Mouse (Mus musculus) heart, adult 2 months (tissue): ENCODE measurements around the gene Anapc2. TPM values are rescaled to one million over a fixed set of nuclear protein-coding genes. Genes with fewer than 3 reads are reported as not detected.
A peak's percentile ranks its signal among the peaks of the same experiment; 100 is the strongest.

ENCODE experiments used
- DNase-seq, 2 experiments: peaks; one replicate each; pipeline ENCODE4 v3.0.0; 2021
- H3K27ac ChIP-seq: fragments of 200-600 bp; 2 replicates; pipeline ENCODE4 v1.8.1; 2022
- H3K27me3 ChIP-seq: fragments of 200-500 bp; 2 replicates; pipeline ENCODE4 v1.6.1; 2012; ENCODE audit warnings: mild to moderate bottlenecking, low read length, inconsistent platforms, mixed read lengths; ENCODE audit not compliant: control insufficient read depth, insufficient read depth
- H3K36me3 ChIP-seq: fragments of 200-500 bp; 2 replicates; pipeline ENCODE4 v1.6.1; 2012; ENCODE audit warnings: low read length, inconsistent platforms; ENCODE audit not compliant: control insufficient read depth, insufficient read depth
- H3K4me1 ChIP-seq: fragments of 200-500 bp; 2 replicates; pipeline ENCODE4 v1.6.1; 2011; ENCODE audit warnings: low read length; ENCODE audit not compliant: control insufficient read depth, insufficient read depth
- H3K4me3 ChIP-seq: fragments of 200-600 bp; 2 replicates; pipeline ENCODE4 v1.8.1; 2022
- H3K79me2 ChIP-seq: fragments of 200-500 bp; replicated peaks from 2 replicates; pipeline ENCODE4 v1.6.1; 2012; ENCODE audit warnings: mild to moderate bottlenecking, inconsistent platforms, low read length, moderate library complexity, mixed read lengths; ENCODE audit not compliant: control insufficient read depth, insufficient read depth
- H3K9ac ChIP-seq: fragments of 200-500 bp; 2 replicates; pipeline ENCODE4 v1.6.1; 2012; ENCODE audit warnings: low read depth, mild to moderate bottlenecking, control low read depth, inconsistent platforms, low read length, mixed read lengths
- CTCF ChIP-seq: fragments of 200-600 bp; IDR thresholded peaks from 2 replicates; pipeline ENCODE4 v1.8.1; 2022; ENCODE audit warnings: antibody characterized with exemption, mild to moderate bottlenecking, moderate library complexity
- EP300 ChIP-seq: fragments of 200-500 bp; IDR thresholded peaks from 2 replicates; pipeline ENCODE4 v1.6.1; 2011; ENCODE audit warnings: low read depth, low read length, control low read depth; ENCODE audit not compliant: insufficient read depth
- POLR2A ChIP-seq: fragments of 200-500 bp; IDR thresholded peaks from 2 replicates; pipeline ENCODE4 v1.6.1; 2011; ENCODE audit warnings: mild to moderate bottlenecking, low read depth, low read length, control low read depth; ENCODE audit not compliant: insufficient read depth
- WGBS: fragments of 180-500 bp; shearing (Covaris S2); methylation state at CpG from one replicate; pipeline ENCODE4 v1.1.7; 2018; 5-methylcytosine and 5-hydroxymethylcytosine counted together
- intact Hi-C: fragments of 180-260 bp; cut with DNase I; formaldehyde crosslinking; loops from one replicate; pipeline ENCODE4 v1.15.1; 2025
- polyA plus RNA-seq: library from polyadenylated mRNA; depleted of rRNA; stranded (reverse); fragments of >200 nt; gene quantifications from 2 replicates; pipeline ENCODE4 v1.2.3, GENCODE M21; 2012
- total RNA-seq, 2 experiments: library from RNA; stranded (reverse); gene quantifications; 2 replicates each; pipeline ENCODE4 v1.2.3; 2021

Gene Anapc2
- total and polyA plus RNA-seq, 3 experiments: 36.0 to 57.2 (median 36.3) TPM

- TF ChIP-seq CTCF: no peak
- no peak for TF ChIP-seq EP300
- no peak for TF ChIP-seq POLR2A
- DNase-seq: no peak
- 64% methylated on average over 7 of the region's 7 CpGs for WGBS
- Histone ChIP-seq H3K4me1 (no peaks in the 10 kb centered on the region), H3K36me3 (no peaks in the 10 kb centered on the region), H3K27ac (no peak overlapping the region), H3K27me3 (peaks cover 8% of the 10 kb centered on the region), H3K4me3 (no peak overlapping the region), H3K9ac (no peak overlapping the region), H3K79me2 (no peaks in the 10 kb centered on the region)
- intact Hi-C loops: no loop called here
Observed at GRCm38 (mm10) chr2:25303931-25304656, 31.8 kb downstream of the Anapc2 start.

- H3K36me3 ChIP-seq: no peaks in the 10 kb centered on the region
- no peaks in the 10 kb centered on the region for H3K4me1 ChIP-seq
- intact Hi-C loops: no loop called here
- H3K79me2 ChIP-seq: no peaks in the 10 kb centered on the region
- H3K27me3 ChIP-seq: peaks cover 8% of the 10 kb centered on the region
- H3K4me3 ChIP-seq: 0 out of 2 replicates have a peak overlapping the region, but pooled peaks have one; percentile 23
- TF ChIP-seq POLR2A (no peak), CTCF (no peak), EP300 (no peak)
- no peak overlapping the region for H3K9ac ChIP-seq
- no peak overlapping the region for H3K27ac ChIP-seq
- DNase-seq: no peak
- WGBS: 2% methylated on average over 41 of the region's 45 CpGs
Observed at GRCm38 (mm10) chr2:25304657-25305541, 32.6 kb downstream of the Anapc2 start.

- intact Hi-C loops: no loop called here
- 50% methylated on average over 14 of the region's 14 CpGs for whole genome bisulfite sequencing
- DNase-seq: no peak
- Histone ChIP-seq H3K4me1 (no peaks in the 10 kb centered on the region), H3K9ac (no peak overlapping the region), H3K36me3 (no peaks in the 10 kb centered on the region), H3K79me2 (no peaks in the 10 kb centered on the region), H3K27me3 (peaks cover 8% of the 10 kb centered on the region), H3K27ac (no peak overlapping the region), H3K4me3 (no peak overlapping the region)
- no peak for TF ChIP-seq POLR2A
- no peak for TF ChIP-seq EP300
- no peak for TF ChIP-seq CTCF
Observed at GRCm38 (mm10) chr2:25305587-25306359, 33.5 kb downstream of the Anapc2 start.

- H3K9ac ChIP-seq: no peak overlapping the region
- DNase-seq: no peak
- peaks cover 10% of the 10 kb centered on the region for H3K27me3 ChIP-seq
- no peak overlapping the region for H3K4me3 ChIP-seq
- no peaks in the 10 kb centered on the region for H3K79me2 ChIP-seq
- WGBS: 54% methylated on average over 10 of the region's 10 CpGs
- intact Hi-C loops: no loop called here
- no peaks in the 10 kb centered on the region for H3K4me1 ChIP-seq
- no peak overlapping the region for H3K27ac ChIP-seq
- TF ChIP-seq POLR2A (no peak), EP300 (no peak), CTCF (no peak)
- no peaks in the 10 kb centered on the region for H3K36me3 ChIP-seq
Observed at GRCm38 (mm10) chr2:25310180-25310579, 37.9 kb downstream of the Anapc2 start.

GRCm38 (mm10) chr2:25310969-25311368 lies 38.7 kb downstream of the Anapc2 start:
- 4% methylated on average over 21 of the region's 22 CpGs for WGBS
- Histone ChIP-seq H3K9ac (0 out of 2 replicates have a peak overlapping the region, but pooled peaks have one; percentile 17), H3K4me3 (no peak overlapping the region), H3K4me1 (no peaks in the 10 kb centered on the region), H3K27ac (no peak overlapping the region), H3K27me3 (peaks cover 8% of the 10 kb centered on the region), H3K36me3 (no peaks in the 10 kb centered on the region), H3K79me2 (no peaks in the 10 kb centered on the region)
- intact Hi-C loops: no loop called here
- DNase-seq: no peak
- TF ChIP-seq EP300: no peak
- no peak for TF ChIP-seq CTCF
- TF ChIP-seq POLR2A: no peak
